Mouse (Mus musculus) liver, embryonic 14.5 days (tissue): Measurements from ENCODE around the gene Cct3. TPM values are rescaled to one million over a fixed set of nuclear protein-coding genes. Genes with fewer than 3 reads are reported as not detected.

Experiments
- ATAC-seq: fragments of 200-750 bp; cut with Nextera tagmentation; 2 replicates; pipeline ENCODE4 v1.8.0; 2017; ENCODE audit warnings: moderate number of reproducible peaks, mild to moderate bottlenecking, moderate library complexity; ENCODE audit not compliant: insufficient read depth
- DNase-seq, 3 experiments: peaks; one replicate each; pipeline ENCODE4 v3.0.0-alpha.2; 2012 to 2013; ENCODE audit warnings: low read depth in 3 of 3, low spot score in 3 of 3
- H3K27ac ChIP-seq: fragments of 300-500 bp; sonication (generic); 2 replicates; pipeline ENCODE4 v1.5.1; 2014; ENCODE audit warnings: moderate library complexity, mild to moderate bottlenecking, control low read depth, inconsistent platforms
- H3K27me3 ChIP-seq: fragments of 300-500 bp; sonication (generic); 2 replicates; pipeline ENCODE4 v1.6.1; 2014; ENCODE audit warnings: mild to moderate bottlenecking, low read length, moderate library complexity; ENCODE audit not compliant: control insufficient read depth, insufficient read depth
- H3K36me3 ChIP-seq: fragments of 300-500 bp; sonication (generic); replicated peaks from 2 replicates; pipeline ENCODE4 v1.6.1; 2014; ENCODE audit warnings: low read depth; ENCODE audit not compliant: control insufficient read depth, insufficient read depth
- H3K4me1 ChIP-seq, 2 experiments: fragments of 200-500 bp in 1 of 2; fragments of 300-500 bp in 1 of 2; sonication (generic) in 1 of 2; replicated peaks; 2 replicates each; pipeline ENCODE4 v1.6.1; 2012 to 2014; ENCODE audit warnings: antibody characterized with exemption in 1 of 2, inconsistent platforms in 1 of 2, low read length in 1 of 2; ENCODE audit not compliant: control insufficient read depth in 2 of 2, insufficient read depth in 2 of 2
- H3K4me2 ChIP-seq: fragments of 300-500 bp; sonication (generic); 2 replicates; pipeline ENCODE4 v1.6.1; 2014; ENCODE audit warnings: low read depth, mild to moderate bottlenecking, control low read depth, moderate library complexity
- H3K4me3 ChIP-seq, 2 experiments: fragments of 200-500 bp in 1 of 2; fragments of 300-500 bp in 1 of 2; sonication (generic) in 1 of 2; 2 replicates each; pipeline ENCODE4 v1.5.1; 2012 to 2014; ENCODE audit warnings: low read depth in 2 of 2, low read length in 2 of 2, mild to moderate bottlenecking in 2 of 2, control low read depth in 1 of 2, inconsistent platforms in 1 of 2, moderate library complexity in 1 of 2; ENCODE audit not compliant: insufficient read depth in 1 of 2
- H3K9ac ChIP-seq: fragments of 300-500 bp; sonication (generic); replicated peaks from 2 replicates; pipeline ENCODE4 v1.6.1; 2014; ENCODE audit warnings: mild to moderate bottlenecking, control low read depth, moderate library complexity
- H3K9me3 ChIP-seq: fragments of 300-500 bp; sonication (generic); 2 replicates; pipeline ENCODE4 v1.6.1; 2016; ENCODE audit warnings: low read length, mixed read lengths; ENCODE audit not compliant: control insufficient read depth
- CTCF ChIP-seq: IDR thresholded peaks from 2 replicates; pipeline ENCODE4 v1.5.1; 2016; ENCODE audit warnings: antibody characterized with exemption, low read depth, control low read depth
- EP300 ChIP-seq: IDR thresholded peaks from 2 replicates; pipeline ENCODE4 v1.6.1; 2016; ENCODE audit warnings: antibody characterized with exemption, low read depth
- WGBS: fragments of 180-500 bp; shearing (Covaris S2); extraction: QIAGEN DNeasy Blood & Tissue Kit; methylation state at CpG from one replicate; pipeline ENCODE4 v1.1.7; 2014; ENCODE audit not compliant: insufficient replicate concordance; 5-methylcytosine and 5-hydroxymethylcytosine counted together
- polyA plus RNA-seq, 2 experiments: library from polyadenylated mRNA; depleted of rRNA in 1 of 2; stranded (reverse) in 1 of 2; unstranded in 1 of 2; fragments of >200 nt; fragmentation: Nextera tagmentation in 1 of 2; extraction: Ambion mirVana in 1 of 2; gene quantifications; 2 replicates each; pipeline versions ENCODE4 v1.2.1 to v1.2.3; 2012 to 2014

Gene Cct3
- polyA plus RNA-seq, 2 experiments = 179 to 269 TPM

DNA sequence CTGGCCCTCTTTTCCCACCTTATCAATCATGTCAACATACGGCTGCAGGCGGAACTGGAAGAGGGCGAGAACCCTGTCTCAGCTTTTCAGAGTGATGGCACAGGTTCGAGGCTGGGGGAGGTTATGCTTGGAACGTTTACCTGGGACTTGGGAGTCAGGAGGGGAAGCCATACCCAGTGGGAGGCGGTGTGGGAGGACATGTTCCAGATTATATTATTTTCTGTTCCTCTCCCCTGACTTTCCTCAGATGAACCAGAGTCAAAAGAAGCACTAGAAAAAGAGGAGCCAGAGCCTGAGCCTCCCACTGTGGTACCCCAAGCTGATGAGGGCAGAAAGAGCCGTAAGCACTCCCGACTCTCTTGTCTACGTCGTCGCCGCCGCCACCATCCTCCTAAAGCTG lies 53.8 kb downstream of the Cct3 start:
- ATAC-seq (no peak), DNase-seq (no peak)
- H3K27ac ChIP-seq = no peak overlapping the region
- H3K4me3 ChIP-seq = no peak overlapping the region
- WGBS = 86% methylated on average over 13 of the region's 13 CpGs
- H3K9me3 ChIP-seq = no peaks in the 10 kb centered on the region
- H3K9ac ChIP-seq = no peak overlapping the region
- no peaks in the 10 kb centered on the region for H3K4me1 ChIP-seq
- H3K36me3 ChIP-seq = peaks cover 99% of the 10 kb centered on the region
- H3K4me2 ChIP-seq = no peak overlapping the region
- TF ChIP-seq CTCF = no peak
- no peak for TF ChIP-seq EP300
- H3K27me3 ChIP-seq = no peaks in the 10 kb centered on the region

DNA sequence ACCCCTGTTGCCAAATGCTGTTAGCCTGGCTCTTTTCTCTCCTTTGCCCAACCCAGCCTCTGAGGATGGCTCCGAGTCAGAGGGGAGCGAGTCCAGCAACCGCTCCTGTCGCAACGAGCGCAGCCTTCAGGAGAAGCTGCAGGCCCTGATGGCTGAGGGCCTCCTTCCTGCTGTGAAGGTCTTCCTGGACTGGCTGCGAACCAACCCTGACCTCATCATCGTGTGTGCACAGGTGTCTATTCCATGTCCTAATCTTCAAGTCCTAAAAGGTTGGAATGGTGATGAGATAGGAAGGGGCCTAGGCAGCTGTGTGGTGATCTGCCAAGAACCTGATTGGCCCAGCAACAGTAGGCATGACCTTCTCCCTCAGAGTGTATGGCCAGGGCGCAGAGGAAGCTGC lies 56.0 kb downstream of the Cct3 start:
- Histone ChIP-seq H3K36me3 (peaks cover 96% of the 10 kb centered on the region), H3K9ac (no peak overlapping the region), H3K4me1 (no peaks in the 10 kb centered on the region), H3K9me3 (no peaks in the 10 kb centered on the region), H3K27me3 (no peaks in the 10 kb centered on the region), H3K4me3 (no peak overlapping the region), H3K4me2 (no peak overlapping the region), H3K27ac (no peak overlapping the region)
- DNase-seq (no peak), ATAC-seq (no peak)
- 89% methylated on average over 9 of the region's 9 CpGs for WGBS
- TF ChIP-seq CTCF = no peak
- TF ChIP-seq EP300 = no peak

DNA sequence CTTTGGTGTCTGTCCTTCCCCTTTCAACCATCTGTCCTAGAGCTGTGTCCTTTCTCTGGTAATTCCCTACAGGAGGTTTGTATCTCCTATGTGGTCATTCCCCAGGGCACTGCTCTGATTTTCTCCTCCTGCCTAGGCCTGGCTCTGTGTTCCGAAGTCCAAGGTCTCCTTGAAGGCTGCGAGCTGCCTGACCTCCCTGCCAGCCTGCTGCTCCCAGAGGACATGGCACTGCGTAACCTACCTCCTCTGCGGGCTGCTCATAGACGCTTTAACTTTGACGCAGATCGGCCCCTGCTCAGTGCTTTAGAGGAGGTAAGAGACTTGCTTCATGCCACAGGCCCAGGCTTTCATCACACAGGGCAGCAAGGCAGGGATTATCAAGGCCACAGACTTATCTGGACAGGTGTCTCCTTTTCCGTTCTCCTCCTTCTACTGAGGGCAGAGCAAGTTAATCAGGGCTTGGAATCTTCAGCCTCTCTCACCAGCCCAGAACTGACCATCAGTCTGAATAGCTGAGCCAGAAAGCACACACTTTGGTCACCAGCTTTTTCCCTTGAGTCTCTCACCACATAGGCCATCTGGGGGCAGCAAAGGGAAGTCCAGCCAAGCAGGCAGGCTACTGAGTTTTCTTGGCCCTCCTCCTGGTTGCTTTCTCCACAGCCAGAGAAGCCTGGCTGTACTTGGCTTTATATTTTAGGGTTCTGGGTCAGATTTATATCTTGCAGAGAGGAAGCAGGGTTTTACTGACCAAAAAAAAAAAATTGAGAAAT lies 57.7 kb downstream of the Cct3 start:
- no peak overlapping the region for H3K9ac ChIP-seq
- no peaks in the 10 kb centered on the region for H3K4me1 ChIP-seq
- no peak for ATAC-seq
- H3K9me3 ChIP-seq = no peaks in the 10 kb centered on the region
- H3K27me3 ChIP-seq = no peaks in the 10 kb centered on the region
- no peak overlapping the region for H3K4me3 ChIP-seq
- TF ChIP-seq EP300 (no peak), CTCF (peak; percentile 40)
- H3K4me2 ChIP-seq = no peak overlapping the region
- H3K36me3 ChIP-seq = peaks cover 97% of the 10 kb centered on the region
- H3K27ac ChIP-seq = no peak overlapping the region
- no peak for DNase-seq
- WGBS = 91% methylated on average over 8 of the region's 8 CpGs

DNA sequence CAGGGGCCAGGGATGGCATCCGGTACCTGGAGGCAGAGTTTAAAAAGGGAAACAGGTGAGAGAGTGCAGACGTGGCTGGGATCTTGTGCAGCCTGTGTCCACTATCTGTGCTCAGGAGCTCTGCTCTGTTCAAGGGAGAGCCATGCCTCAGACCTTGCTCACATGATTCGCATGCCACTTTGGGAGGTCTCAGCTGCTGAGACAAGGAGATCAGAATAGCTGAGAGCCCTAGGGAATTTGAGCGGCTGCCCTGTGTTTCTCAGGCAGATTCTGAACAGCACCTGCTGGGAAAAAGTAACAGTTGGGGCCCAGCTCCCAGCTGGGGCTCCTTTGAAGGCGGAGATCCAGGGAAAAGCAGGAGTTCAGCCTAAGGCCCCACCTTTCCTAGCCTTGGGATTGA lies 62.7 kb downstream of the Cct3 start:
- H3K4me3 ChIP-seq = no peak overlapping the region
- ATAC-seq = no peak
- 75% methylated on average over 5 of the region's 5 CpGs for WGBS
- H3K27ac ChIP-seq = no peak overlapping the region
- TF ChIP-seq CTCF = no peak
- TF ChIP-seq EP300 = no peak
- no peaks in the 10 kb centered on the region for H3K27me3 ChIP-seq
- peaks cover 25 to 31% of the 10 kb centered on the region in 2 experiments for H3K4me1 ChIP-seq
- no peak overlapping the region for H3K4me2 ChIP-seq
- no peak for DNase-seq
- no peak overlapping the region for H3K9ac ChIP-seq
- no peaks in the 10 kb centered on the region for H3K9me3 ChIP-seq
- H3K36me3 ChIP-seq = peaks cover 77% of the 10 kb centered on the region

GRCm38 (mm10) chr3:88359989-88360388 lies 63.1 kb downstream of the Cct3 start:
- no peak overlapping the region for H3K4me3 ChIP-seq
- no peak overlapping the region for H3K9ac ChIP-seq
- no peak overlapping the region for H3K4me2 ChIP-seq
- TF ChIP-seq CTCF (no peak), EP300 (no peak)
- peaks cover 2% of the 10 kb centered on the region for H3K27me3 ChIP-seq
- WGBS = 81% methylated on average over 3 of the region's 3 CpGs
- no peak for DNase-seq
- peaks cover 29 to 35% of the 10 kb centered on the region in 2 experiments for H3K4me1 ChIP-seq
- H3K27ac ChIP-seq = no peak overlapping the region
- H3K36me3 ChIP-seq = peaks cover 73% of the 10 kb centered on the region
- no peak for ATAC-seq
- no peaks in the 10 kb centered on the region for H3K9me3 ChIP-seq
